Mouse (Mus musculus) lung, adult 2 months (tissue): ENCODE results near the gene Eif2b3.

ENCODE experiments used
- CTCF ChIP-seq: fragments of 200-500 bp; IDR thresholded peaks from 2 replicates; pipeline ENCODE4 v1.5.1; 2011; ENCODE audit warnings: mild to moderate bottlenecking, low read length, control low read depth; ENCODE audit not compliant: insufficient read depth
- POLR2A ChIP-seq: fragments of 200-500 bp; IDR thresholded peaks from 2 replicates; pipeline ENCODE4 v1.6.1; 2011; ENCODE audit warnings: low read depth, mild to moderate bottlenecking, control low read depth, low read length, borderline replicate concordance; ENCODE audit errors: extremely low read depth

DNA sequence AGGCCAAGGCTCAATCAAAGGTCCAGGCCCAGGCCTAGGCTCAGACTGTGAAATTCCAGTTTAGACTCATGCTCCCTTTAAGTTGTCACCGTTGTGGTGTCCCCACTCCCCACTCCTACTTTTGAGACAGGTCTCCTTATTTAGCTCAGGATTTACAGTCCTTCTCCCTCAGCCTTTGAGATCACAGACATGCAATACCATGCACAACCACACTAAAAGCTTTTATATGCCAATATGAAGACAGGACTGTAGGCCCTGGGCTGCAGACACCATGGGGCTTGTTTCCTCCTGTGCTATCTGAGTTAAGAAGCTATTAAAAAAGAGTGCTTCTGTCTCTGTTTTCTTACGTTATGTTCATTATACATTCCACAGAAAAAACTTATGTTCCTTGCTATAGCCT is 1.5 kb upstream of the Eif2b3 start:
- TF ChIP-seq CTCF: no peak
- no peak for TF ChIP-seq POLR2A
